Mouse (Mus musculus): Measurements from ENCODE around the gene Nom1. TPM values are rescaled to one million over a fixed set of nuclear protein-coding genes. Genes with fewer than 3 reads are reported as not detected.

Nom1 gene
- total RNA-seq (2012; rRNA removed): 30.1 and 33.0 TPM in 2 replicates

GRCm38 (mm10) chr5:29434228-29434871 lies at the start of gene Nom1:
TSS of gene Nom1 (plus strand) at chr5:29434664.
- 0 out of 2 replicates have a peak, but pooled peaks have one; percentile 1 for TF ChIP-seq ZC3H11A (IDR thresholded peaks at IDR 0.05; ENCODE audit: borderline replicate concordance, low read depth, low read length)
- no peak; the same call in 1 of the 2 replicates for TF ChIP-seq CHD2 (IDR thresholded peaks at IDR 0.05; ENCODE audit: low read depth, low read length)
- 0 out of 2 replicates have a peak, but pooled peaks have one; percentile 12 for TF ChIP-seq ZNF384 (IDR thresholded peaks at IDR 0.05; ENCODE audit: low read depth, low read length)
- TF ChIP-seq MAFK (IDR thresholded peaks at IDR 0.05; ENCODE audit: insufficient read depth, low read depth, low read length): no peak
- TF ChIP-seq HCFC1 (IDR thresholded peaks at IDR 0.05; ENCODE audit: borderline replicate concordance, insufficient read depth, low read length): 0 out of 2 replicates have a peak, but pooled peaks have one; percentile 16
- H3K9me3 ChIP-seq (ENCODE audit: control insufficient read depth, insufficient read depth, low read depth, low read length): no peaks in the 10 kb centered on the region
- H3K9ac ChIP-seq (ENCODE audit: insufficient read depth, low read depth, low read length, poor library complexity, severe bottlenecking): peak within 1 kb of the TSS; percentile 92
- DNase-seq (ENCODE audit: low read depth, low spot score): peak; percentile 84
- no peak within 1 kb of the TSS; the same call in 1 of the 2 replicates for H3K27ac ChIP-seq (ENCODE audit: insufficient read depth, low read depth, low read length, poor library complexity, severe bottlenecking)
- peaks cover 0 to 6% of the 10 kb centered on the region in 2 experiments; a peak in 1 of 4 replicates for H3K4me1 ChIP-seq (ENCODE audit: control insufficient read depth in 2 of 2, insufficient read depth in 2 of 2, low read length in 2 of 2, poor library complexity in 1 of 2)
- in situ Hi-C loops (cut with MboI; ENCODE audit: low sequenced_read_pairs in 2 of 2, unreplicated experiment in 2 of 2): no loop called here
- H3K4me3 ChIP-seq (ENCODE audit: insufficient read depth in 1 of 2, low read depth in 1 of 2, low read length in 2 of 2, poor library complexity in 1 of 2, severe bottlenecking in 1 of 2): peak within 1 kb of the TSS; percentile 82 to 91
- peaks cover 14% of the 10 kb centered on the region for H3K36me3 ChIP-seq (ENCODE audit: control insufficient read depth, insufficient read depth, low read length, poor library complexity, severe bottlenecking)

- Histone ChIP-seq H3K27ac (ENCODE audit: insufficient read depth, low read depth, low read length, poor library complexity, severe bottlenecking) (no peak overlapping the region), H3K9ac (ENCODE audit: insufficient read depth, low read depth, low read length, poor library complexity, severe bottlenecking) (no peak overlapping the region), H3K4me3 (ENCODE audit: insufficient read depth in 1 of 2, low read depth in 1 of 2, low read length in 2 of 2, poor library complexity in 1 of 2, severe bottlenecking in 1 of 2) (no peak overlapping the region), H3K9me3 (ENCODE audit: control insufficient read depth, insufficient read depth, low read depth, low read length) (no peaks in the 10 kb centered on the region), H3K4me1 (ENCODE audit: control insufficient read depth in 2 of 2, insufficient read depth in 2 of 2, low read length in 2 of 2, poor library complexity in 1 of 2) (no peaks in the 10 kb centered on the region; a peak in 1 of 4 replicates), H3K36me3 (ENCODE audit: control insufficient read depth, insufficient read depth, low read length, poor library complexity, severe bottlenecking) (no peaks in the 10 kb centered on the region)
- in situ Hi-C loops (cut with MboI; ENCODE audit: low sequenced_read_pairs in 2 of 2, unreplicated experiment in 2 of 2): no loop called here
- no peak for TF ChIP-seq ZNF384 (IDR thresholded peaks at IDR 0.05; ENCODE audit: low read depth, low read length)
- no peak for TF ChIP-seq CHD2 (IDR thresholded peaks at IDR 0.05; ENCODE audit: low read depth, low read length)
- no peak for TF ChIP-seq ZC3H11A (IDR thresholded peaks at IDR 0.05; ENCODE audit: borderline replicate concordance, low read depth, low read length)
- no peak for TF ChIP-seq MAFK (IDR thresholded peaks at IDR 0.05; ENCODE audit: insufficient read depth, low read depth, low read length)
- TF ChIP-seq HCFC1 (IDR thresholded peaks at IDR 0.05; ENCODE audit: borderline replicate concordance, insufficient read depth, low read length): no peak
- DNase-seq (ENCODE audit: low read depth, low spot score): no peak
These were observed 46.9 kb upstream of the Nom1 start for GRCm38 (mm10) chr5:29387591-29387990.

GRCm38 (mm10) chr5:29388181-29388943 lies 46.1 kb upstream of the Nom1 start:
- no peak overlapping the region for H3K27ac ChIP-seq (ENCODE audit: insufficient read depth, low read depth, low read length, poor library complexity, severe bottlenecking)

GRCm38 (mm10) chr5:29388944-29389765 lies 45.3 kb upstream of the Nom1 start:
- no peak for TF ChIP-seq MAFK (IDR thresholded peaks at IDR 0.05; ENCODE audit: insufficient read depth, low read depth, low read length)
- 0 out of 2 replicates have a peak, but pooled peaks have one; percentile 55 for TF ChIP-seq ZC3H11A (IDR thresholded peaks at IDR 0.05; ENCODE audit: borderline replicate concordance, low read depth, low read length)
- TF ChIP-seq ZNF384 (IDR thresholded peaks at IDR 0.05; ENCODE audit: low read depth, low read length): peak; percentile 33; the same call in 1 of the 2 replicates
- TF ChIP-seq HCFC1 (IDR thresholded peaks at IDR 0.05; ENCODE audit: borderline replicate concordance, insufficient read depth, low read length): no peak
- TF ChIP-seq CHD2 (IDR thresholded peaks at IDR 0.05; ENCODE audit: low read depth, low read length): no peak
- no peak overlapping the region for H3K9ac ChIP-seq (ENCODE audit: insufficient read depth, low read depth, low read length, poor library complexity, severe bottlenecking)
- no peak for DNase-seq (ENCODE audit: low read depth, low spot score)
- H3K36me3 ChIP-seq (ENCODE audit: control insufficient read depth, insufficient read depth, low read length, poor library complexity, severe bottlenecking): no peaks in the 10 kb centered on the region
- H3K9me3 ChIP-seq (ENCODE audit: control insufficient read depth, insufficient read depth, low read depth, low read length): no peaks in the 10 kb centered on the region
- H3K4me3 ChIP-seq (ENCODE audit: insufficient read depth in 1 of 2, low read depth in 1 of 2, low read length in 2 of 2, poor library complexity in 1 of 2, severe bottlenecking in 1 of 2): no peak overlapping the region
- H3K27ac ChIP-seq (ENCODE audit: insufficient read depth, low read depth, low read length, poor library complexity, severe bottlenecking): no peak overlapping the region
- in situ Hi-C loops (cut with MboI; ENCODE audit: low sequenced_read_pairs in 2 of 2, unreplicated experiment in 2 of 2): no loop called here
- H3K4me1 ChIP-seq (ENCODE audit: control insufficient read depth in 2 of 2, insufficient read depth in 2 of 2, low read length in 2 of 2, poor library complexity in 1 of 2): no peaks in the 10 kb centered on the region; a peak in 1 of 4 replicates

More at GRCm38 (mm10) chr5:29388181-29388943, 46.1 kb upstream of the Nom1 start:
- no peak overlapping the region for H3K4me3 ChIP-seq (ENCODE audit: insufficient read depth in 1 of 2, low read depth in 1 of 2, low read length in 2 of 2, poor library complexity in 1 of 2, severe bottlenecking in 1 of 2)
- no peaks in the 10 kb centered on the region; a peak in 1 of 4 replicates for H3K4me1 ChIP-seq (ENCODE audit: control insufficient read depth in 2 of 2, insufficient read depth in 2 of 2, low read length in 2 of 2, poor library complexity in 1 of 2)
- H3K9ac ChIP-seq (ENCODE audit: insufficient read depth, low read depth, low read length, poor library complexity, severe bottlenecking): no peak overlapping the region
- no peaks in the 10 kb centered on the region for H3K36me3 ChIP-seq (ENCODE audit: control insufficient read depth, insufficient read depth, low read length, poor library complexity, severe bottlenecking)
- no peak for TF ChIP-seq MAFK (IDR thresholded peaks at IDR 0.05; ENCODE audit: insufficient read depth, low read depth, low read length)
- no peak for TF ChIP-seq ZC3H11A (IDR thresholded peaks at IDR 0.05; ENCODE audit: borderline replicate concordance, low read depth, low read length)
- no peak for TF ChIP-seq CHD2 (IDR thresholded peaks at IDR 0.05; ENCODE audit: low read depth, low read length)
- no peak for TF ChIP-seq ZNF384 (IDR thresholded peaks at IDR 0.05; ENCODE audit: low read depth, low read length)
- in situ Hi-C loops (cut with MboI; ENCODE audit: low sequenced_read_pairs in 2 of 2, unreplicated experiment in 2 of 2): no loop called here
- no peaks in the 10 kb centered on the region for H3K9me3 ChIP-seq (ENCODE audit: control insufficient read depth, insufficient read depth, low read depth, low read length)
- no peak for DNase-seq (ENCODE audit: low read depth, low spot score)
